Mouse (Mus musculus) forebrain, embryonic 14.5 days (tissue): Measurements from ENCODE around the gene Gm16253. TPM values are rescaled to one million over a fixed set of nuclear protein-coding genes. Genes with fewer than 3 reads are reported as not detected.

Source experiments
- ATAC-seq: fragments of 200-750 bp; cut with Nextera tagmentation; 2 replicates; pipeline ENCODE4 v1.8.0; 2017; ENCODE audit warnings: mild to moderate bottlenecking, moderate library complexity
- DNase-seq: peaks from one replicate; pipeline ENCODE4 v3.0.0-alpha.2; 2015; ENCODE audit warnings: low spot score
- H3K27ac ChIP-seq: fragments of 300-500 bp; sonication (generic); 2 replicates; pipeline ENCODE4 v1.5.1; 2014; ENCODE audit warnings: low read depth, mild to moderate bottlenecking, control low read depth, low read length, moderate library complexity
- H3K27me3 ChIP-seq: fragments of 300-500 bp; sonication (generic); replicated peaks from 2 replicates; pipeline ENCODE4 v1.6.1; 2014; ENCODE audit warnings: low read length, control low read depth, mixed read lengths; ENCODE audit not compliant: control insufficient read depth, insufficient read depth
- H3K36me3 ChIP-seq: fragments of 300-500 bp; sonication (generic); 2 replicates; pipeline ENCODE4 v1.6.1; 2014; ENCODE audit warnings: low read length, control low read depth; ENCODE audit not compliant: control insufficient read depth, insufficient read depth
- H3K4me1 ChIP-seq: fragments of 300-500 bp; sonication (generic); 2 replicates; pipeline ENCODE4 v1.6.1; 2014; ENCODE audit warnings: antibody characterized with exemption, low read length, control low read depth; ENCODE audit not compliant: control insufficient read depth, insufficient read depth
- H3K4me2 ChIP-seq: fragments of 300-500 bp; sonication (generic); 2 replicates; pipeline ENCODE4 v1.6.1; 2014; ENCODE audit warnings: mild to moderate bottlenecking, control low read depth, low read length
- H3K4me3 ChIP-seq: fragments of 300-500 bp; sonication (generic); 2 replicates; pipeline ENCODE4 v1.5.1; 2014; ENCODE audit warnings: low read depth, low read length, control low read depth
- H3K9ac ChIP-seq: fragments of 300-500 bp; sonication (generic); 2 replicates; pipeline ENCODE4 v1.6.1; 2014; ENCODE audit warnings: mild to moderate bottlenecking, low read length, control low read depth, moderate library complexity
- H3K9me3 ChIP-seq: fragments of 300-500 bp; sonication (generic); replicated peaks from 2 replicates; pipeline ENCODE4 v1.6.1; 2016; ENCODE audit warnings: low read length, control low read depth, mixed read lengths; ENCODE audit not compliant: control insufficient read depth
- WGBS: fragments of 180-500 bp; shearing (Covaris S2); extraction: QIAGEN DNeasy Blood & Tissue Kit; methylation state at CpG from one replicate; pipeline ENCODE4 v1.1.7; 2014; 5-methylcytosine and 5-hydroxymethylcytosine counted together
- polyA plus RNA-seq: library from polyadenylated mRNA; unstranded; fragments of >200 nt; fragmentation: Nextera tagmentation; extraction: Ambion mirVana; gene quantifications from 2 replicates; pipeline ENCODE4 v1.2.1, GENCODE M21; 2014

Gene Gm16253
- polyA plus RNA-seq, 1 experiment from 2014 or later: not detected

- DNase-seq (no peak), ATAC-seq (no peak)
- WGBS: 84% methylated on average over 6 of the region's 6 CpGs
- Histone ChIP-seq H3K4me1 (peaks cover 22% of the 10 kb centered on the region), H3K36me3 (no peaks in the 10 kb centered on the region), H3K4me3 (no peak overlapping the region), H3K27ac (no peak overlapping the region), H3K9ac (no peak overlapping the region), H3K9me3 (no peaks in the 10 kb centered on the region), H3K4me2 (no peak overlapping the region), H3K27me3 (no peaks in the 10 kb centered on the region)
Observed at GRCm38 (mm10) chr3:96554251-96554650, 22.5 kb upstream of the Gm16253 start.

GRCm38 (mm10) chr3:96555041-96555596, 21.7 kb upstream of the Gm16253 start:
- peak; percentile 83 for DNase-seq

GRCm38 (mm10) chr3:96555999-96556614, 20.7 kb upstream of the Gm16253 start:
- peak overlapping the region; percentile 70 for H3K27ac ChIP-seq
- DNase-seq (no peak), ATAC-seq (no peak)
- H3K9ac ChIP-seq: no peak overlapping the region
- WGBS: 88% methylated on average over 15 of the region's 15 CpGs
- 0 out of 2 replicates have a peak overlapping the region, but pooled peaks have one; percentile 12 for H3K4me2 ChIP-seq
- peaks cover 18% of the 10 kb centered on the region for H3K36me3 ChIP-seq
- H3K9me3 ChIP-seq: no peaks in the 10 kb centered on the region
- H3K4me3 ChIP-seq: no peak overlapping the region
- no peaks in the 10 kb centered on the region for H3K27me3 ChIP-seq
- peaks cover 35% of the 10 kb centered on the region for H3K4me1 ChIP-seq

More at GRCm38 (mm10) chr3:96555041-96555596, 21.7 kb upstream of the Gm16253 start:
- Histone ChIP-seq H3K27ac (peak overlapping the region; percentile 70), H3K4me2 (0 out of 2 replicates have a peak overlapping the region, but pooled peaks have one; percentile 9), H3K27me3 (no peaks in the 10 kb centered on the region), H3K36me3 (peaks cover 8% of the 10 kb centered on the region), H3K9me3 (no peaks in the 10 kb centered on the region), H3K9ac (peak overlapping the region; percentile 25; the same call in 1 of the 2 replicates), H3K4me3 (no peak overlapping the region), H3K4me1 (peaks cover 30% of the 10 kb centered on the region)
- ATAC-seq: peak; percentile 11; the same call in 1 of the 2 replicates
- 16% methylated on average over 12 of the region's 12 CpGs for WGBS

GRCm38 (mm10) chr3:96556651-96557635, 19.8 kb upstream of the Gm16253 start:
- peak overlapping the region; percentile 73 for H3K27ac ChIP-seq
- peaks cover 22% of the 10 kb centered on the region for H3K36me3 ChIP-seq
- no peaks in the 10 kb centered on the region for H3K27me3 ChIP-seq
- H3K9ac ChIP-seq: peak overlapping the region; percentile 69
- DNase-seq: no peak
- H3K4me2 ChIP-seq: peak overlapping the region; percentile 80
- no peaks in the 10 kb centered on the region for H3K9me3 ChIP-seq
- H3K4me3 ChIP-seq: peak overlapping the region; percentile 66
- H3K4me1 ChIP-seq: peaks cover 40% of the 10 kb centered on the region
- 9% methylated on average over 22 of the region's 22 CpGs for WGBS
- 0 out of 2 replicates have a peak, but pooled peaks have one; percentile 0 for ATAC-seq

GRCm38 (mm10) chr3:96557694-96558093, 19.1 kb upstream of the Gm16253 start, which contains the start of gene Txnip:
TSS of gene Txnip (plus strand) at chr3:96557957.
- peaks cover 40% of the 10 kb centered on the region for H3K4me1 ChIP-seq
- H3K9ac ChIP-seq: peak within 1 kb of the TSS; percentile 75
- WGBS: under 1% methylated on average over 26 of the region's 26 CpGs
- DNase-seq: peak; percentile 99
- peak within 1 kb of the TSS; percentile 66 for H3K4me3 ChIP-seq
- peaks cover 22% of the 10 kb centered on the region for H3K36me3 ChIP-seq
- no peaks in the 10 kb centered on the region for H3K27me3 ChIP-seq
- no peaks in the 10 kb centered on the region for H3K9me3 ChIP-seq
- peak within 1 kb of the TSS; percentile 80 for H3K4me2 ChIP-seq
- ATAC-seq: peak; percentile 100
- H3K27ac ChIP-seq: peak within 1 kb of the TSS; percentile 73

- Histone ChIP-seq H3K9me3 (no peaks in the 10 kb centered on the region), H3K27ac (no peak overlapping the region), H3K9ac (peak overlapping the region; percentile 75), H3K4me3 (peak overlapping the region; percentile 66), H3K4me1 (peaks cover 40% of the 10 kb centered on the region), H3K27me3 (no peaks in the 10 kb centered on the region), H3K4me2 (peak overlapping the region; percentile 80), H3K36me3 (peaks cover 22% of the 10 kb centered on the region)
- under 1% methylated on average over 17 of the region's 17 CpGs for WGBS
- no peak for ATAC-seq
- no peak for DNase-seq
Observed at GRCm38 (mm10) chr3:96558159-96558558, 18.6 kb upstream of the Gm16253 start.

- H3K4me3 ChIP-seq: peak overlapping the region; percentile 66
- peak overlapping the region; percentile 75 for H3K9ac ChIP-seq
- H3K4me1 ChIP-seq: peaks cover 40% of the 10 kb centered on the region
- no peaks in the 10 kb centered on the region for H3K9me3 ChIP-seq
- WGBS: 35% methylated on average over 10 of the region's 10 CpGs
- peak overlapping the region; percentile 80 for H3K4me2 ChIP-seq
- no peaks in the 10 kb centered on the region for H3K27me3 ChIP-seq
- no peak for ATAC-seq
- peaks cover 22% of the 10 kb centered on the region for H3K36me3 ChIP-seq
- no peak overlapping the region for H3K27ac ChIP-seq
- DNase-seq: no peak
Observed at GRCm38 (mm10) chr3:96558668-96559196, 18.1 kb upstream of the Gm16253 start.

GRCm38 (mm10) chr3:96559398-96559910, 17.3 kb upstream of the Gm16253 start:
- Histone ChIP-seq H3K4me2 (peak overlapping the region; percentile 80), H3K36me3 (peaks cover 22% of the 10 kb centered on the region), H3K4me1 (peaks cover 40% of the 10 kb centered on the region), H3K27me3 (no peaks in the 10 kb centered on the region), H3K9me3 (no peaks in the 10 kb centered on the region), H3K9ac (peak overlapping the region; percentile 75), H3K4me3 (peak overlapping the region; percentile 66), H3K27ac (no peak overlapping the region)
- 89% methylated on average over 12 of the region's 12 CpGs for WGBS
- DNase-seq (no peak), ATAC-seq (no peak)
